Mouse (Mus musculus) layer of hippocampus, postnatal 10 days (tissue): ENCODE data around the gene Zgpat. TPM values are rescaled to one million over a fixed set of nuclear protein-coding genes. Genes with fewer than 3 reads are reported as not detected.

Experiments used
- DNase-seq, 2 experiments: peaks; one replicate each; pipeline ENCODE4 v3.0.0; 2021; ENCODE audit warnings: low spot score in 2 of 2
- long read RNA-seq: library from polyadenylated mRNA; stranded (forward); transcript quantifications from one replicate; pipeline ENCODE4 v2.0.0, GENCODE M21; 2023
- total RNA-seq, 2 experiments: library from RNA; stranded (reverse); gene quantifications; 2 replicates each; pipeline ENCODE4 v1.2.3; 2021

The Zgpat gene
- total RNA-seq: 10 to 100 TPM; 64.3 to 74.5 TPM
- long read RNA-seq, transcript Zgpat-202 (6 exons, 2,072 nt): major isoform, 27 of 48 reads
- long read RNA-seq, partial matches to known transcripts: 3 of 48 reads
- long read RNA-seq, other reads (novel, unspliced or antisense): 15 of 48 reads

DNA sequence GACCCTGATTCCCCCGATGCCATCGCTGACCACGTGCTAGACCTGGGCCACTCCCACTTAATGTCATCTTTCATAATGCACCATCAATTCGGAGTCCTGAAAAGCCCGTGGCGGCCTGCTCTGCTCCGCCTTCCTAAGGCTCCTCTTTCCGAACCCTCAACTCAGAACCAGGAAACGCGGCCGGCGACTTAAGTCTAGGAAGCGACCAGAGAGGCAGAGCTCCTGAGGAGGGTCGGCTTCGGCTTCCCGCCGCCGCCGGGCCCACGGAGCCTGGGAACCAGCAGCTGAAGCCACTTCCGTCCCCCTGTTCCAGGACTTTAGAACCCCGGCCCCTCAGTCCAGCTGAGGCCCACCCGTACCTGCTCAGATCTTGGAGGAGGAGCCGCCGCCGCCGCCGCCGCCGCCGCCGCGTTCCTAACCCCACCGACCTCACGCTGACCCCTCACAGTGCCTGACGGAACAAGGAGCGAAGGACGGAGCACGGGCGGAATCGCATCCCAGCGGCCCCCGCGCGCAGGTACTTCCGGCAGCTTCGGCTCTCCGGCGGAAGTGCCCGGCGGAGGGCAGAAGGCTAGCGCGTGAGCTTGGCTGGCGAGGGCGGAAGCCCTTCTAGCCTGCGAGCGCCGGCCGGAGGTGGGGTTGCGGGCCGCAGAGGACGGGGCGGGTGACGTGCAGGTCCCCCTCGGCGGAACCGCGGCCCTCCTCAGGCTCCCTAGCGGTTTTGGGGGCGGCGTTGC, at the start of gene Zgpat, which contains the start of gene Arfrp1:
Gene Zgpat, plus strand, starts transcription at position 69 of the 737 bp plus-strand sequence.
Gene Arfrp1, minus strand, starts transcription at position 545 of the 737 bp plus-strand sequence.
- DNase-seq: peak; percentile 82 to 88

- DNase-seq: peak; percentile 86
These were observed 45.3 kb upstream of the Zgpat start, which contains the start of gene Rtel1 for GRCm38 (mm10) chr2:181319248-181320102. Gene Rtel1 (plus strand): TSS chr2:181319739.

DNA sequence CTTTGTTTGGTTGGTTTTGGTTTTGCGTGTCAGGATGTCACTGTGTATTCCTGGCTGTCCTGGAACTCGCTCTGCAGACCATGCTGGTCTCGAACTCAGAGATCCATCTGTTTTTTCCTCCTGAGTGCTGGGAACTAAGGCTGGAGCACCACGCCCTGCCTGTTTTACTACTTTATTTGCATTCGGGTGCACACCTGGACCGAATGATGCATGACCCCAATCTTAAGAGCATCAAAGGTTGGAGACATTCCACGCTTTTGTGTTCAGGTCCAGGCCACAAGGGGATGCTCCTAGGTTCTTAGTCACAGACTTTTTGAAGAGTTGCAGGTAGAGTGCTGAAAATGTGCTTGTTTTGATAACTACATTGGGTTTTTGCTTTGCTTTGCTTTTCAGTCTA, 44.6 kb upstream of the Zgpat start:
- no peak for DNase-seq

DNA sequence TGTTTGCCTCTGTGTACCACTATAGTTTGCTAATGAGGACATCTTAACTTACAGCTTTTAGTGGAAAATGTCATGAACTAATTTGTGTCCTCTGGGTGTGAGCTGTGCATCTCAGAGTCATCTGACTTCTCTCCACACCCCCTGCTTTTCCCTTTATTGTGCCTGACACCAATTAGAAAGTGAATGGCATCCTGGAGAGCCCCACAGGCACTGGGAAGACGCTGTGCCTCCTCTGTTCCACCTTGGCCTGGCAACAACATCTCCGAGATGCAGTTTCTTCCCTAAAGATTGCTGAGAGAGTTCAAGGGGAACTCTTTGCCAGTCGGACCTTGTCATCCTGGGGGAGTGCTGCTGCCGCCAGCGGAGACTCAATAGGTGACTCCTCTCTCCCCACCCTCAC, 42.6 kb upstream of the Zgpat start:
- no peak for DNase-seq

- no peak for DNase-seq
These were observed 38.6 kb upstream of the Zgpat start for GRCm38 (mm10) chr2:181326098-181326497.

- no peak for DNase-seq
These were observed 32.2 kb upstream of the Zgpat start for GRCm38 (mm10) chr2:181332542-181332941.

GRCm38 (mm10) chr2:181334023-181334422, 30.7 kb upstream of the Zgpat start:
- DNase-seq: peak; percentile 69 to 78

DNA sequence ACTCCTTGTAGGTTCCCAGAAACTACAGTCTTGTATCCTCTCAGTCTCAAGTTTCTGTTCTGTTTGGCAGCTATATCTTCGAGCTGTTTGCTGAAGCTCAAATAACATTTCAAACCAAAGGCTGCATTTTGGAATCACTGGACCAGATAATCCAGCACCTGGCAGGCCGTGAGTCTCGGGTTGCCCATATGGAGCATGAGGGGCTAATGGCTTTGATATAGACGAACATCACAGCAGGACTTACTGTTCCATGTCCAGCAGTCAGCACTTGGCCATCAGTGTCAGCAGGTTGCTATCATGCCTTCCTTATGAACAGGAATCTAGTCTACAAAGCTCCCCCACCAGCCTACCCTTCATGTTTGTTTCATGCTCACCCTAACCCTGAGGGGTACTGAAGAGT, 24.3 kb upstream of the Zgpat start:
- DNase-seq: no peak

- DNase-seq: no peak
These were observed 22.0 kb upstream of the Zgpat start for GRCm38 (mm10) chr2:181342766-181343165.

- DNase-seq: no peak
These were observed 7.9 kb upstream of the Zgpat start for GRCm38 (mm10) chr2:181356780-181357179.

DNA sequence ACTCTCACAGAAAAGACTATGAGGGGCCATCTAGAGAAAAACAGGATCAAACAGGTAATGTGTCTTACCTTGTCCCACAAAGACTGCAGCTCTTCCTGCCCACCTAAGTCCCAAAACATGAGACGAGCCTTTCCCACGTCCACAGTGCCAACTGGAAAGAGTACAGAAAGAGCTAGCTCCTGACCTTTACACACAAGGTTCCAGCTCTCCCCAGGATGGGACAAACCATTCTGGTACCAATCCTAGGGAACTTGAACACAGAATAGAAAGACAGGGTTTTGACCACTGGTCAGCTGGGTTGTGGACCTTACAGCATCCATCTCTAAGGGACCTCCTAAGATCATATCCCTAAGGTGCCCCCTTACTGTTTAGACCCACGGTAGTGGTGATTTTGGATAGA, 782 bp upstream of the Zgpat start:
- no peak for DNase-seq

GRCm38 (mm10) chr2:181364487-181364859, 255 bp upstream of the Zgpat start:
- DNase-seq: no peak

DNA sequence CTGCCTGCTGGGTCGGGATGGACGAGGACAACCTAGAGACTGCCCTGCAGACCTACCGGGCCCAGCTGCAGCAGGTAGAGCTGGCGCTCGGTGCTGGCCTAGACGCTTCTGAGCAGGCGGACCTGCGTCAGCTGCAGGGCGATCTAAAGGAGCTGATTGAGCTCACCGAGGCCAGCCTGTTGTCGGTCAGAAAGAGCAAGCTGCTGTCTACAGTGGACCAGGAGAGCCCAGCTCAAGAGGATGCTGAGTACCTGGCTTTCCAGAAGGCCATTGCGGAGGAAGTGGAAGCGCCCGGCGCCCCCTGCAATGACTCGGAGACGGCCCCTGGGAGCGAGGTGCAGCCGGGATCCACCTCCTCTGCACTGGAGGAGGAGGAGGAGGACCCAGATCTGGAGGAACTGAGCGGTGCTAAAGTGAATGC, 937 bp downstream of the Zgpat start:
- DNase-seq: no peak

DNA sequence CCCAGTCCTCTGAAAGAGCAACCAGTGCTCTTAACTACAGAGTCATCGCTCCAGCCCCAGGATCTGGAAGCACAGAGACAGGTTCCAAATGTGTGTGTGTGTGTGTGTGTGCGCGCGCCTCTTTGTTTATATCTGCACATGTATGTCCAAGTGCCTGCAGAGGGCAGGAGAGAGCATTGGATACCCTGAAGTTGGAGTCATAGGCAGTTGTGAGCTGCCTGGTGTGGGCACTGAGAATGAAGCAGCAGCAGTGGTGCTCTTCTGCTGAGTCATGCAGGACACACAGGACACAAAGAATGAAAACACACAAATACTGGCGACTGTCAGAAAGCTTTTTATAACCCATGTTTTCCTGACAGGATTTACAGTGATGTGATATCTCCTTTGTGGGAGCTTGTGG, 5.3 kb downstream of the Zgpat start:
- DNase-seq: no peak

GRCm38 (mm10) chr2:181375787-181376186, 11.1 kb downstream of the Zgpat start:
- DNase-seq: no peak

DNA sequence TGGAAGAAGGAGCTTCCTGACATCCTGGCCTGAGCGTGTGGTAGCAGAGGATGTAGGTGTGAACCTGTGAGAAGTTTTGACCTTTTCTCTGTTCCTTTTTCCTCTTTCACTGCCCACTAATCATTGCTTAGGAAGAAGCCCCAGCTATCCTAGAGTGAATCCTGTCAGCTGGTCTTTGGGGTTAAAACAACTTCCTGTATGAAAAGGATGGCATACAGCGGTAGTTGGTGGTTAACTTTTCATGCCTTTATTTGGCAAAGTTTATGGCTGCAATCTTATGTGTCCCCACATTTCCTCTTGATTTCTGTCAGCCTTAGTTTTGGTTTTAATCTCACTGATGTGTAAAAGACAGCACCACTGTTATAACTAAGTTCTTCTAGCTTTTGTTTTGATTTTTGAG, 12.5 kb downstream of the Zgpat start:
- no peak for DNase-seq

- DNase-seq: no peak
These were observed 14.0 kb downstream of the Zgpat start for GRCm38 (mm10) chr2:181378701-181379100.

DNA sequence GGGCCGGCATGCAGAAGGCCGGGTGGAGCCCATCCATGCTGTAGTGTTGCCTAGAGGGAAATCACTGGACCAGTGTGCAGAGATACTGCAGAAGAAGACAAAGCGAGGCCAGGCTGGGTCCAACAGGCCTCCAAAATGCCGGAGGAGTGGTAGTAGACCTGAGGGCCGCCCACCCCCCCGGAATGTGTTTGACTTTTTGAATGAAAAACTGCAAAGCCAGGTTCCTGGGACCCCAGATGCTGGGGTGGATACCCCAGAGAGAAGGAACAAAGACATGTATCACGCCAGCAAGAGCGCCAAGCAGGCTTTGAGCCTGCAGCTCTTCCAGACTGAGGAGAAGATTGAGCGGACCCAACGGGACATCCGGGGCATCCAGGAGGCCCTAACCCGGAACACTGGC, 15.1 kb downstream of the Zgpat start, which contains the start of gene Lime1:
Gene Lime1, plus strand, starts transcription at position 301 of the 400 bp plus-strand sequence.
- no peak for DNase-seq

DNA sequence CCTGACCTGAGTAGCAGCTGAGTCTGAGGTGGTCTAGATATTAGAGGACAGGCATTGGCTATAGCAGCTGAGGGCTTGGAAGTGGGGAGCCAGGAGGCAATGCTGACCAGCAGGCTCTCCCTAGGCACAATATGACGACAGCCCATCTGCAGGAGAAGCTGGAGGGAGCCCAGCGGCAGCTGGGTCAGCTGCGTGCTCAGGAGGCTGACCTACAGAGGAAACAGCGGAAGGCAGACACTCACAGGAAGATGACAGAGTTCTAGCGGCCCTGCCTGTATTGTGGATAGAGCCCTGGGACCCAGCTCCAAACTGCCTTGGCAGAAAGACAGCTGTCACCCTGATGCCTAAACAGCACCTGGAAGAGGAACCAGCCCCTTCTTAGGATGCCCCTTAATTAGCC, 15.5 kb downstream of the Zgpat start:
- no peak for DNase-seq

- DNase-seq: no peak
These were observed 16.4 kb downstream of the Zgpat start for GRCm38 (mm10) chr2:181381107-181381506.

DNA sequence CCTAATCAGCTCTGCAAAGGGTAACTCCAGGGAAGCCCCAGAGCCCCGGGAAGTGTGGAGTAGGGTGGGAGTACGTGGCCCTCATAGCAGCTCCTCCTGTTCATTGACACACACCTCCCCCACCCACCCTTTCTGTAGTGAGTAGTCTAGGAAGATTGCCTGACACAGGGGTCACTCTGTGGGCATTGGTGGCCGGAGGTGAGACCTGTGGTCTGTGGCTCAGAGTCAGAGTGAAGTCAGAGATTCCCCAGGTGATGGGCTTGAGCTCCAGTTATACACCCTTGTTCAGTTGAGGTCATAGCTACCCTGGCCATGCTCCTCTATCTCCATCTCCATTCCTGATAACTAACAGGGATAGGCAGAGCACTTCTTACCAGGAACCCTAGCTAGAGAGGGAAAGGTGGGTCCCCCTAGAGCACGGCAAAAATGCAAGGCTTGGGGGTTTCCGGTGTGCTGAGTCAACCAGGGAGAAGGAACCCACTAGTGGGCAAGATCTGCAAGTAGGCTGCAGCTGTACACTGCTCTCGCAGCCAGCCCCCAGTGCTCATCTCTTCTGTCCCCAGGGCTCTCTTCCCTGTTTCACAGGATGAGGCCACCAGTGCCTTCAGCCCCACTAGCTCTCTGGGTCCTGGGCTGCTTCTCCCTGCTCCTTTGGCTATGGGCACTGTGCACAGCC, 17.0 kb downstream of the Zgpat start:
- DNase-seq: no peak
